Mouse (Mus musculus) urinary bladder, adult 2 months (tissue): ENCODE data around the gene Usp15. TPM values are rescaled to one million over a fixed set of nuclear protein-coding genes. Genes with fewer than 3 reads are reported as not detected.

ENCODE experiments used
- DNase-seq: peaks from one replicate; pipeline ENCODE4 v3.0.0; 2022; ENCODE audit warnings: low spot score
- polyA plus RNA-seq: library from polyadenylated mRNA; depleted of rRNA; stranded (reverse); fragments of >200 nt; gene quantifications from 2 replicates; pipeline ENCODE4 v1.2.3, GENCODE M21; 2012

Usp15 gene
- polyA plus RNA-seq, 1 experiment: 46.0 TPM

- DNase-seq: no peak
Observed at GRCm38 (mm10) chr10:123175771-123176170, 21.0 kb downstream of the Usp15 start.

GRCm38 (mm10) chr10:123170898-123171297, 25.9 kb downstream of the Usp15 start:
- no peak for DNase-seq

DNA sequence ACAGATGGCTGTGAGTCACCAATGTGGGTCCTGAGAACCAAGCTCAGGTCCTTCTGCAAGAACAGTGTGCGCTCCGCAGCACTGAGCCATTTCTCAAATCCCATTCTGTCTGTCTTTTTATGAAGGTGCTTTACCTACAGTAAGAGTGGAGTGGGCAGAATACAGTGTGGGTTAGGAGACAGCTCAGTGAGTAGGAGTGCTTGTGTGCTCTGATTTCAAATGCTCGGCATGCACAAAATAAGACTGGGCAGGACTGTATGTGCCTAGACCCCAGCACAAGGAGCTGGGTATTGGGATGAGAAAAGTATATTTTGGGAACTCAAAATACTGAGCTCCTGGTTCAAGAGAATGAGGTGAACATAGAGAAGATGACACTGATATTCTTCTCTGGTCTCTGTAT, 31.3 kb downstream of the Usp15 start:
- DNase-seq: no peak

GRCm38 (mm10) chr10:123160508-123160907, 36.3 kb downstream of the Usp15 start:
- DNase-seq: no peak

DNA sequence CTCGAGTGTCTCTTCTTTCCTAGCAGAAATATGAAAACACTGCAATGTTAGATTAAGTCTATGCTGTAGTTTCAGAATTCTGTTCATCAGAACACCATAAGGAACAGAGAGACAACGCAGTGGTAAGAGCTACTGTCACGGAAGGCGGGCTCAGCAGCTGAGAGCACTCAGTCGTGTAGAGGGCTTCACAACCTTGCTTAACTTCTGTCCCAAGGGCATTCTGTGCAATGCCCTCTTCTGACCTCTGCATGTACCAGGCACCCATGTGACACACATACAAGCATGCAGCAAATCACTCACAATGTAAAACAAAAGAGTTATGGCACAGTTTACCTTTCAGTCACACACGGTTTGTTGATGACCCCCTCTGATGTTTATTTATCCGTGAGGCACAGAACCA, 37.5 kb downstream of the Usp15 start:
- no peak for DNase-seq

DNA sequence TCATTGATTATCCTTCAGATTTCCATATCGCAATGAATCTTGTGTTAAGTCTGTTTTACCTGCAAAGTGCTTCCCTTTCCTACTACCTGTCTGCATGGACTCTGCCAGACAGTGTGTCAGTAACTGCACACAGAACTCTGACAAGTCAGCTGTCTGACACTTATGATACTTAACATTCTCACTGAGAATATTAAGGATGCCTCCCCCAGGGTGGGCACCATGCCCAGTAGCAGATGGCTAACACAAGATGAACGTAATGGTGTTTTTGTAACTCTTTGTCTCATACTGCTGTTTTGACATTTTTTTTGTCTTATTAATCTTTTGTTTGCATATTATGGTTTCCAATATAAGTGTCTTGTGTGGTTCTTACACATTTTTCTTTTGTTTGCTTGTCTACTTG, 40.4 kb downstream of the Usp15 start:
- no peak for DNase-seq

- no peak for DNase-seq
Observed at GRCm38 (mm10) chr10:123155764-123156163, 41.0 kb downstream of the Usp15 start.

DNA sequence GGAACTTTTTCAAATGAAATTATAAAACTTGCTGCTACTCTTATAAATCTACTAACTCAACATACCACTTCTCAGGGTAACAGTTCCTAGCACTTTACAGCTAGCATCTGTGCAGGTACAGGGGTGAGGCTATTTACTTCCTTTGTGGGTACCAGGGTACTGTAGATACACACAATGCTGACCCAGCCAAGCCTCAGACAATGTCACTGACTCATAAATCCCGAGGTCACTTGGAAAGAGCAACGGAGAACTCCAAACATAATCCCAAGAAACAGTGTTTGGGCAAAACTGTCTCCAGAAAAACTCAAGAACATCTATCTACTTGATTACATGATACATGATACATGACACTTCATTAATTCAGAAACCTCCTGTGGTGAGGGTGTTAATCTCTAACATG, 43.5 kb downstream of the Usp15 start:
- DNase-seq: no peak

GRCm38 (mm10) chr10:123148025-123148814, 48.6 kb downstream of the Usp15 start:
- DNase-seq: no peak

- no peak for DNase-seq
Observed at GRCm38 (mm10) chr10:123147180-123147579, 49.6 kb downstream of the Usp15 start.

GRCm38 (mm10) chr10:123146349-123146748, 50.4 kb downstream of the Usp15 start:
- DNase-seq: no peak

DNA sequence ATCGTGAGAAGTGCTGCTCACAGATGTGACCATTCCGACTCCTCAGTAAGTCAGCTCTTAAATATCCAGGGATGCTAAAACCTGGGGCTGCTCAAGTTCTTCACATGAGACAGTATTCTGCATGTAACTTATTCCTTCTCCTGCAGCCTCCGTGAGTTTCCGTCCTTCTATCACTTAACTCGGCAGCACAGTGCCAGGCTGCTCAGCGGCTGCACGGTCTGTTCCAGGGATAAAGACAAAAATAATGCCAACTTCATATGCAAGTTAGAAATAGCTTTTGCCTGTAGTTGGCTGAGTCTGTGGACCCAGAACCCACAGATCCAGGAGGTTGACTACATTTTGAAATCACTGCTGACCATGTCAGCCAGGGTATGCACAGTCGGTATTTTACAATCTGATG, 52.5 kb downstream of the Usp15 start:
- no peak for DNase-seq

- DNase-seq: no peak
Observed at GRCm38 (mm10) chr10:123142395-123143050, 54.3 kb downstream of the Usp15 start.

DNA sequence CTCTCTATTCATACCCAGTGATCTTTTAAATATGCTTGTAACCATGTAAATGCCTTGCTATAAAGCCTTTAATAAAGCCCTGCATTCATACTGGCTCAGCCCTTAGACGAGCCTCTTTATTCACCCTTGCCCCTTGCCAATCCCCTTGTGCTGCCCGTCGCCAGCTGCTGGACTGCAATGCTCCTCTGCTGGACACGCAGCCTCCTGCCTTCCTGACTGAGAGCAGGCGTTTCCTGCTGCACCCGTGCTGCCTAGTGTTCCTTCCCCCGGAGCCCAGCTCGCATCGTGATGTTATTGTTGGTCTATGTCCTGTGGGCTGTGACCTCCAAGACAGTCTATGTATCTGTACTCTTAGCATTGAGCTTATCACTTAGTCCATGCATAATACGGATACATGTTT, 61.0 kb downstream of the Usp15 start:
- no peak for DNase-seq

GRCm38 (mm10) chr10:123131487-123131886, 65.3 kb downstream of the Usp15 start:
- no peak for DNase-seq

DNA sequence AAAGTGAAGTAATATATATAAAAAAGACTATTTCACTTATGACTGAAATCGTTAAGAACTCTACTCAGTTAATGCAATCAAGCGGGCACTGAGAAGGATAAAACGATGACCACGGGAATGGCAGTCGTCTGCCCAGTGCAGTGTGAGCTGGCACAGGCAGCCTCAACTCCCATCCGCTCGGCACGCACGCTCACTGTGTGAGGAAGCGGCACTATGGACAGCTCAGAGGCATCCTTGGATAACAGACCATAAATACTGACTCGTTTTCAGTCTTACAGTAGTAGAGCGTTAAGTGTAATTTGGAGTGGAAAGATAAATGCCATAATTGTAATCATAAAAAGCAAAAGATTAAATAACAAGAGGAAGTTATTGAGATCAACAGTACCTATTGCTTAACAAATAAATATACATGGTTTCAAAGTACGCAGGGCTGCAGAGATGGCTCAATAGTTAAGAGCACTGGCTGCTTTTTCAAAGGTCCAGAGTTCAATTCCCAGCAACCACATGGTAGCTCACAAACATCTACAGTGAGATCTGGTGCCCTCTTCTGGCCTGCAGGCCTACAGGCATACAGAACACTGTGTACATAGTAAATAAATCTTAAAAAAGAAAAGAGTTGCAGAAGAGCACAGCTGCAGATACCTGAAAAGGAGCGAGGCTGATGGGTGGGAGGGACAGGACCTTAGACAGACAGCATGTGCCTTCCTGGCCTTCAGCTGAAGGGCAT, 76.0 kb downstream of the Usp15 start:
- DNase-seq: no peak

GRCm38 (mm10) chr10:123116861-123117260, 79.9 kb downstream of the Usp15 start:
- DNase-seq: no peak

DNA sequence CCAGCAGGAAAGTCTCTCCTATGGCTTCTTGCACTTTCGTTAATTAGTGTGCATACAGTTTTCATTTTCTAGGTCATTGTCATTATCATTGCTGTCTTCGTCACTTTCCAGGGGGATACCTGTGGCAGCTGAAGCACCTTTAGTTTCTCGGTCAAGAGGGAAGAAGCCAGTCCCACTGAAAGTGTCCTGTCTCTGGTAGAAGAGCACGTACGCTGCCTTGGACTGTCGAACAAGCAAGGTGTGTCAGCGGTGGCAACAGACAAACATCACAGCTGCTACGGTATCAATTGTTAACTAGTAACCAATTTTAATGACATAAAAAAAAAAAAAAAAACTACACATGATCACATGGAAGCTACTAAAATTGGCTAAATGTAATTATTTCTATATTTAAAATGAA, 83.3 kb downstream of the Usp15 start:
- DNase-seq: no peak

DNA sequence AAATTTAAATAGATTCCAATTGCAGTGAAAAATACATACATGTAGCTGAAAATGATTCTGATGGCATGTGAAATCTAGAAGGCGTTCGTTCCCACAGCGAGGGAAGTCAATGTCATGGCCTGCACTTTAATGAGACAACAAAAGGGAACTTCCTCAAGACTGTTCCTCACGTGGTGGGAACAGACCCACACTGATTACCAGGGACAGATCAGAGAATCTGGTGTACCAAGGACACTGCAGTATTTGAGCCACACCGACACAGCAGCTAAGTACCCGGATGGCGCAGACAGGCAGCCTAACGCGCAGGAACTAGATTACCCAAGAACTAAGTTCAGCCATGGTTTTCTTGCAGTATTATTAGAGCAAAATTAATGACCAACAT, 84.0 kb downstream of the Usp15 start:
- DNase-seq: no peak

GRCm38 (mm10) chr10:123112056-123112786, 84.6 kb downstream of the Usp15 start:
- no peak for DNase-seq

- DNase-seq: no peak
Observed at GRCm38 (mm10) chr10:123110548-123110947, 86.2 kb downstream of the Usp15 start.

GRCm38 (mm10) chr10:123108527-123108926, 88.3 kb downstream of the Usp15 start:
- no peak for DNase-seq
